Mouse (Mus musculus) kidney, postnatal 10 days (tissue): ENCODE data around the gene Myrip.
A peak's percentile ranks its signal among the peaks of the same experiment; 100 is the strongest.

Experiments
- DNase-seq: peaks from one replicate; pipeline ENCODE4 v3.0.0; 2021; ENCODE audit warnings: mixed read lengths

Gene Myrip

GRCm38 (mm10) chr9:120398289-120398688 lies 97.0 kb downstream of the Myrip start:
- DNase-seq = no peak

DNA sequence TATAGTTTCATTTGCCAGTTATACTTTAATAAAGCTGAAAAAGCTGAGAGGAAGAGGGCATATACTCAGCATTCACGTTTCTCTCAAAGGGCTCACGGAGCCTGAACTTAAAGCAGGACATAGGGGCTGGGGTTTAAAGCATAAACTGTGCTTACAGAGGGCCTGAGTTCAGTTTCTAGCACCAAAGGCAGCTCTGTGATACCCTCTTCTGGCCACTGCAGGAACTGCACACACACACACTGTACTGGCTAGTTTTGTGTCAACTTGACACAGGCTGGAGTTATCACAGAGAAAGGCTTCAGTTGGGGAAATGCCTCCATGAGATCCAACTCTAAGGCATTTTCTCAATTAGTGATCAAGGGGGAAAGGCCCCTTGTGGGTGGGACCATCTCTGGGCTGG lies 98.2 kb downstream of the Myrip start:
- DNase-seq = peak; percentile 12

DNA sequence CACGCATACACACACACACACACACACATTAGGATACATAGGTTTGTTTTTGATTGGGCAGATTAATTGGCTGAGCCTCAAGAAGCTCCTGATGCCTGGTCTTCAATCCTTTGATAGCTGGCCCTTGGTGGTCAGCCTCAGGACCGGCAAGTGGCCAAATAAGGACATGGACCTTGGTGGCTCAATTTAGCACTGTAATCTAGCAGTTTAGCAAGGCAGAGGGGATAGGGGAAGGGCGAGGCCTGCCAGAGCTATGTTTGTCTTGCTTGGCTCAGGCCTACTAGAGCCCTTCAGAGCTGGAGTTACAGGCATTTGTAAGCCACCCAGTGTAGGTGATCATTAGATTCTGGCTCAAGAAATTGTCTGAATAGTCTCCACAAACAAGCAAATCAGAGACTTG lies 101.1 kb downstream of the Myrip start:
- no peak for DNase-seq

DNA sequence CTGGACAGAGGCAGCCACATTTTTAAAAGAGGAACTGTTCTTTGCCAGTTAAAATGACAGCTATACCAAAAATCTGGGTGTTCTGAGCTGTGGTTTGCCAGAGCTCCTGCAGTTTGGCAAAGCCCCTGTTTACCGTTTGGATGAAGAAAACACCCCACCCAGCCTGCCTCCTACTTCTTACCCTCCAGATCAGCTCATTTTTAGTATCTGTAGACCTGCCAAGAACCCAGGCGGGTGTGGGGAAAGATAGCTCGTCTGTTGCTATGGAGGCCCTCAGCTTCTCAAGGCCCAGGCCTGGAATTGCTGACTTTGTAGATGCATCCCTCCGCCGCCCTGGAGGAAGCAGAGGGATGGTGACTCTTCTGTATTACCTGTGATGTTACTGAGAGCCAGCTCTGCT lies 102.3 kb downstream of the Myrip start:
- DNase-seq = no peak

GRCm38 (mm10) chr9:120409663-120410181 lies 108.4 kb downstream of the Myrip start:
- no peak for DNase-seq

GRCm38 (mm10) chr9:120410421-120410820 lies 109.1 kb downstream of the Myrip start:
- DNase-seq = peak; percentile 78

- peak; percentile 83 for DNase-seq
Observed at GRCm38 (mm10) chr9:120415504-120415903, 114.2 kb downstream of the Myrip start.

DNA sequence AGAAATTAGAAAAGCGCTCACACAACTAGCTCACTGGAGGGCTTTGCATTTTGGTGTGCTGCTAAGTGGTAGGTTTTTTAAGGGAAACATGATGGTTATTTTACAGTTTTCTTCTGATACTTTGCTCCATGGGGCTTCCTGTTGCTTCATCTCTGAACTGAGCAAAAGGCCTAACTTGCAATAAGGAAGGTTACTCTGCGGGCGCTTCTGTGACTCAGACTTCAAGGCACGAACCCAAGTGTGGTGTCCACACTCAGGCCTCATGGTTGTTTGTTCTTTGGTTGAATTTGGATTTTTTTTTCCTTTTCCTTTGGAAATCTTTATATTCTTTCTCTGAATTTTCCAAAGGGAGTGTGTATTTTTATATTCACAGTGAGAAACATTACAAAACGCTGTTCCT lies 114.8 kb downstream of the Myrip start:
- no peak for DNase-seq

GRCm38 (mm10) chr9:120416729-120417128 lies 115.4 kb downstream of the Myrip start:
- DNase-seq = no peak

DNA sequence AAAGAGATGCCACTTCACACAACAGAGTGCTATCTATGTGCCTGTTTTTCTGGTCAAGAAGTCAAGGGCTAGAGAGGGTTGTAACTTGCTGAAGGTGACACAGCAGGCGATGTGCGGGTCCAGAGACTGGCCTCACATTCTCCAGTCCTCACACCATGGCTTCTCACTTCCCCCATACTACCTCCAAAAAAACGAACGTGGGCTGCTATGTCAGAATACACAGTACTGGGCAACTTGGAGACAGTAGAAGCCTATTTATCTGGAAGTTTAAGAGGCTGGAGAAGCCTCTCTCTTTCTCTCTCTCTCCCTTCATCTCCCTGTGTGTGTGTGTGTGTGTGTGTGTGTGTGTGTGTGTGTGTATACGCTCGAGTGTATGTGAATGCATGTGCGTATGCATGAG lies 117.3 kb downstream of the Myrip start:
- no peak for DNase-seq

GRCm38 (mm10) chr9:120424567-120424966 lies 123.3 kb downstream of the Myrip start:
- DNase-seq = no peak

- peak; percentile 79 for DNase-seq
Observed at GRCm38 (mm10) chr9:120425768-120426167, 124.5 kb downstream of the Myrip start.

GRCm38 (mm10) chr9:120428181-120428580 lies 126.9 kb downstream of the Myrip start:
- no peak for DNase-seq

DNA sequence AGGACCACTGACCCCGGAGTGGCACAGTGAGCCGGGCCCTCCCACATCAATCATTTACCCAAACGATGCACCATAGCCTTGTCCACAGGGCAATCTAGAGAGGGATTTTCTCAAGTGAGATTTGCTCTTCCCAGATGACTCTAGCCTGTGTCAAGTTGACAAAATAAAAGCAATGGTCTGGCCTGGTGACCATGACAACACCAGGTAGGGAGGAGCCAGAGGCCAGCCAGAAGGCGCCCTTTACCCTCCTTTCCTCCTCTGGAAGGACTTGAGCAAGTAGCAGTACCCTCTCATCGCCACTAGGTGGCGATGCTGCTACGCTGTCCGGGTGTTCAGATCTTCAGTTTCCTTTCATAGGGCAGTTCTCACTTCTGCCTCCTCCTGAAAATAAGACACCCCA lies 132.4 kb downstream of the Myrip start:
- peak; percentile 83 for DNase-seq

DNA sequence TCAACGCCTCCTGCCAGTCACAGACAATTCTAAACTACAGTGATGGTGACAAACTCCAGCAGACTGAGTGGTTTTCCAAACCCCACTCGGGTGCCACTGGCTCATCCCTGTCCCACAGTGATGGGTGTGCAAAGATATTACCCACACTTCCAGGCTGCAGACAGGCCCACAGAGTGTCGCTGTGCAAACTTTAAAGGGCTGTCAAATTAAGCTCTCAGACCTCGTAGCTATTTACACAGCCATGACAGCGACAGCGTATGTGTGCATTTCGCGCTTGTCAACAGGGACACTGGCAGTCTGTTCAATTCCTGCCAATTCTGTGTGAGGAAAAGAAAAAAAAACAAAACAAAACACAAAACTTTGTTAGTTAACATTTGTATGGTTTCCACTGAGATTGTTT lies 134.5 kb downstream of the Myrip start:
- no peak for DNase-seq

DNA sequence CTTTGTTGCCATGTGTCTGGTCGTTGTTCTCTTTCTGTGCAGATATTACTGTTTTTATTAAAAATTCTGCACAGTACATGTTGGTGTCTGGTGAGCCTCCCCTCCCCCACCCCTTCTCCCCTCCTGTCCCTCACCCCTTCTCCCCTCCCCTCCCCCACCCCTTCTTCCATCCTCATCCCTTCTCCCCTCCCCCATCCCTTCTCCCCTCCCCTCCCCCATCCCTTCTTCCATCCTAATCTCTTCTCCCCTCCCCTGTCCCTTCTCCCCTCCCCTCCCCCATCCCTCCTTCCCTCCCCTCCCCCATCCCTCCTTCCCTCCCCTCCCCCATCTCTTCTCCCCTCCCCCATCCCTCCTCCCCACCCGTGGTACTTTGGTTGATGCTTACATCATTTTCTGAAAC lies 135.5 kb downstream of the Myrip start:
- DNase-seq = no peak

- DNase-seq = no peak
Observed at GRCm38 (mm10) chr9:120437266-120437876, 136.1 kb downstream of the Myrip start.

- DNase-seq = no peak
Observed at GRCm38 (mm10) chr9:120438350-120438749, 137.0 kb downstream of the Myrip start.

DNA sequence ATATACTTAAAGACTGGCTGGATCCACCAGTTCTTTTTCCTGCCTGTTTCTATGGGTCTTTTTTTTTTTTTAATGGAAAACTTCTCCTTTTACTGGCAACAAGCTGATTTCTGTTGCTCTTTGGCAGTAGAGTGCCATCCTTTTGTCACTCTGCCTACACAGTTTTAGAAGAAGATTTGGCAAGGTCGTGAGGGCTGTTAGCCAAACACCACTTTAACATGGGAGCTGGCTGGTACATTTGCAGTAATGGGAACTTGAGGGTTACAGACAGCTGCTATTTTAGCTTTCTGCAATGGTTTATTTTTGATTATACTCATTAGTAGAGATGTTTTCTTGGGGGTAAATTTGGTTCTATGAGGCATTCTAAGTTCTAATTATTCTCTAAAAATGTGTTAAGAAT lies 137.5 kb downstream of the Myrip start:
- DNase-seq = no peak

GRCm38 (mm10) chr9:120444642-120445041 lies 143.3 kb downstream of the Myrip start:
- DNase-seq = no peak

DNA sequence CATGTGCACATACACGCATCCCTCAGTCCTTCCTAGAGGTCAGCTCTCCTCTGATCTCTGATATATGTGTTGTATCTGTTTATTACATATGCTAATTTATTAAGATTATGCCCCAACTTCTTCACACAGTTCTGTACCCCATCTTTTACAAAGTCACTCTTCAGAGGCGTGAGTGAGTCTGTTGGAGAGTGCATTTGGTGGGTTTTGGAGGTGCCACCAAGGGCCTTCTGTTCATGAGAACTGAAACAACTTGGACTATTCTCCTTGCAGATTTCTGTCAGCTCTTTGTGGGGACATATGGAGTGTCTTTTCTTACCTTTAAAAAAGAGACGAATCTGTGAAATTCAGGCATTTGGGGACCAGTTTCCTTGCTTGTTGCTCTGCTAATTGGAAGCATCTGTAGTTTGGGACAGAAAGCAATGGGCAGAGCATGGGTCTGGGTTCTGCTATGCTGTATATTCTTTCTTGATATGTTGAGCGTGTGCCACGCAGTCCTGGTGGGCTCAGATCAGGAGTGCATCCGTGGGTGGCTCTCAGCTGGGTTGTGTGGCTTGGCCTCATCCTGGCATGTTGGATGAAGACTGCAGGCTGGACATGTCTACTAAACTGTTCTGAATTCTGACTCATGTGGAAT lies 148.5 kb downstream of the Myrip start:
- no peak for DNase-seq

GRCm38 (mm10) chr9:120455768-120456655 lies 154.7 kb downstream of the Myrip start:
- DNase-seq = peak; percentile 16

DNA sequence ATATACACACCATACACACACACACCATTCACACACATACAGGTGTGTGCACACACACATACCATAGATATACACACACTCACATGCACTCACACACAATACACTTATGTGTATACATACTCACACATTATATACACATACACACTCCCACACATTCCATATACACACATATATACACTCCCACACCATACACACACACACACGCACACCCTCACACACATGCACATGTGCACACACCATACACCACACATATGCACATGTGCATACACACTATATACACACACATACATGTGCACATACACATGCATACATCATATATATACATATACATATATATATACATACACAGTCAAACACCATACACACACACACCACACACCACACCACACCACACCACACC lies 169.1 kb downstream of the Myrip start:
- no peak for DNase-seq

GRCm38 (mm10) chr9:120481644-120482043 lies 180.3 kb downstream of the Myrip start:
- no peak for DNase-seq
